Mouse (Mus musculus) forebrain, embryonic 16.5 days (tissue): ENCODE data around the gene Slc22a23. TPM values are rescaled to one million over a fixed set of nuclear protein-coding genes. Genes with fewer than 3 reads are reported as not detected.

Experiments used
- ATAC-seq: fragments of 200-750 bp; cut with Nextera tagmentation; 2 replicates; pipeline ENCODE4 v1.8.0; 2017; ENCODE audit warnings: mild to moderate bottlenecking, moderate library complexity
- H3K27ac ChIP-seq: fragments of 300-500 bp; sonication (generic); 2 replicates; pipeline ENCODE4 v1.5.1; 2014; ENCODE audit warnings: low read length, control low read depth
- H3K27me3 ChIP-seq: fragments of 300-500 bp; sonication (generic); replicated peaks from 2 replicates; pipeline ENCODE4 v1.6.1; 2014; ENCODE audit warnings: low read length; ENCODE audit not compliant: control insufficient read depth, insufficient read depth
- H3K36me3 ChIP-seq: fragments of 300-500 bp; sonication (generic); 2 replicates; pipeline ENCODE4 v1.6.1; 2014; ENCODE audit not compliant: control insufficient read depth, insufficient read depth
- H3K4me1 ChIP-seq: fragments of 300-500 bp; sonication (generic); replicated peaks from 2 replicates; pipeline ENCODE4 v1.6.1; 2014; ENCODE audit warnings: low read length; ENCODE audit not compliant: control insufficient read depth, insufficient read depth
- H3K4me2 ChIP-seq: fragments of 300-500 bp; sonication (generic); 2 replicates; pipeline ENCODE4 v1.6.1; 2014; ENCODE audit warnings: mild to moderate bottlenecking, low read length, control low read depth
- H3K4me3 ChIP-seq: fragments of 300-500 bp; sonication (generic); replicated peaks from 2 replicates; pipeline ENCODE4 v1.5.1; 2014; ENCODE audit warnings: mild to moderate bottlenecking, low read length, control low read depth
- H3K9ac ChIP-seq: fragments of 300-500 bp; sonication (generic); replicated peaks from 2 replicates; pipeline ENCODE4 v1.6.1; 2014; ENCODE audit warnings: low read depth, low read length, control low read depth
- H3K9me3 ChIP-seq: fragments of 300-500 bp; sonication (generic); 2 replicates; pipeline ENCODE4 v1.6.1; 2016; ENCODE audit warnings: low read length; ENCODE audit not compliant: control insufficient read depth
- WGBS: fragments of 180-500 bp; shearing (Covaris S2); extraction: QIAGEN DNeasy Blood & Tissue Kit; methylation state at CpG from one replicate; pipeline ENCODE4 v1.1.7; 2014; 5-methylcytosine and 5-hydroxymethylcytosine counted together
- polyA plus RNA-seq: library from polyadenylated mRNA; unstranded; fragments of >200 nt; fragmentation: Nextera tagmentation; extraction: Ambion mirVana; gene quantifications from 2 replicates; pipeline ENCODE4 v1.2.1, GENCODE M21; 2015

The Slc22a23 gene
- polyA plus RNA-seq, 1 experiment from 2014 or later: 11.2 TPM

- ATAC-seq: no peak
- H3K4me3 ChIP-seq: no peak overlapping the region
- no peaks in the 10 kb centered on the region for H3K9me3 ChIP-seq
- H3K4me2 ChIP-seq: no peak overlapping the region
- peaks cover 16% of the 10 kb centered on the region; the same call in 1 of the 2 replicates for H3K36me3 ChIP-seq
- 56% methylated on average over 4 of the region's 4 CpGs for WGBS
- H3K27me3 ChIP-seq: no peaks in the 10 kb centered on the region
- no peak overlapping the region for H3K27ac ChIP-seq
- no peak overlapping the region for H3K9ac ChIP-seq
- no peaks in the 10 kb centered on the region for H3K4me1 ChIP-seq
Measured at GRCm38 (mm10) chr13:34294212-34294611, 50.8 kb downstream of the Slc22a23 start.

- Histone ChIP-seq H3K4me3 (no peak overlapping the region), H3K4me1 (peaks cover 11% of the 10 kb centered on the region; the same call in 1 of the 2 replicates)
- ATAC-seq: no peak
Measured at GRCm38 (mm10) chr13:34292042-34292441, 52.9 kb downstream of the Slc22a23 start.

GRCm38 (mm10) chr13:34290346-34290745 lies 54.6 kb downstream of the Slc22a23 start:
- no peaks in the 10 kb centered on the region for H3K36me3 ChIP-seq
- WGBS: 93% methylated on average over 1 of the region's 1 CpGs
- H3K27ac ChIP-seq: no peak overlapping the region
- H3K4me1 ChIP-seq: peaks cover 13% of the 10 kb centered on the region; the same call in 1 of the 2 replicates
- H3K4me2 ChIP-seq: no peak overlapping the region
- H3K9ac ChIP-seq: no peak overlapping the region
- no peak for ATAC-seq
- no peaks in the 10 kb centered on the region for H3K27me3 ChIP-seq
- no peaks in the 10 kb centered on the region for H3K9me3 ChIP-seq
- H3K4me3 ChIP-seq: no peak overlapping the region

More at GRCm38 (mm10) chr13:34292042-34292441, 52.9 kb downstream of the Slc22a23 start:
- WGBS: 81% methylated on average over 2 of the region's 2 CpGs
- no peak overlapping the region for H3K9ac ChIP-seq
- H3K4me2 ChIP-seq: no peak overlapping the region
- no peak overlapping the region for H3K27ac ChIP-seq
- 0 out of 2 replicates have a peak, but pooled peaks cover 3% of the 10 kb centered on the region for H3K36me3 ChIP-seq
- no peaks in the 10 kb centered on the region for H3K27me3 ChIP-seq
- H3K9me3 ChIP-seq: no peaks in the 10 kb centered on the region

GRCm38 (mm10) chr13:34289567-34289966 lies 55.4 kb downstream of the Slc22a23 start:
- Histone ChIP-seq H3K4me3 (no peak overlapping the region), H3K27me3 (no peaks in the 10 kb centered on the region), H3K9ac (no peak overlapping the region), H3K9me3 (no peaks in the 10 kb centered on the region), H3K27ac (no peak overlapping the region), H3K4me2 (no peak overlapping the region), H3K36me3 (no peaks in the 10 kb centered on the region), H3K4me1 (peaks cover 13% of the 10 kb centered on the region; the same call in 1 of the 2 replicates)
- no peak for ATAC-seq
- WGBS: 91% methylated on average over 2 of the region's 2 CpGs

- Histone ChIP-seq H3K36me3 (0 out of 2 replicates have a peak, but pooled peaks cover 2% of the 10 kb centered on the region), H3K4me2 (no peak overlapping the region), H3K4me3 (no peak overlapping the region), H3K27ac (peak overlapping the region; percentile 24), H3K9ac (no peak overlapping the region), H3K4me1 (peaks cover 13% of the 10 kb centered on the region; the same call in 1 of the 2 replicates), H3K27me3 (no peaks in the 10 kb centered on the region), H3K9me3 (no peaks in the 10 kb centered on the region)
- 15% methylated on average over 2 of the region's 2 CpGs for WGBS
- no peak for ATAC-seq
Measured at GRCm38 (mm10) chr13:34288129-34288528, 56.9 kb downstream of the Slc22a23 start.

GRCm38 (mm10) chr13:34287601-34288083 lies 57.3 kb downstream of the Slc22a23 start:
- no peak overlapping the region for H3K4me2 ChIP-seq
- WGBS: 2% methylated on average over 9 of the region's 9 CpGs
- ATAC-seq: peak; percentile 86

GRCm38 (mm10) chr13:34281360-34281759 lies 63.6 kb downstream of the Slc22a23 start:
- H3K4me3 ChIP-seq: no peak overlapping the region
- 93% methylated on average over 6 of the region's 6 CpGs for WGBS
- ATAC-seq: no peak
- H3K9me3 ChIP-seq: no peaks in the 10 kb centered on the region
- no peak overlapping the region for H3K4me2 ChIP-seq
- no peaks in the 10 kb centered on the region; the same call in 1 of the 2 replicates for H3K4me1 ChIP-seq
- H3K36me3 ChIP-seq: peaks cover 3% of the 10 kb centered on the region; the same call in 1 of the 2 replicates
- H3K27ac ChIP-seq: no peak overlapping the region
- no peaks in the 10 kb centered on the region for H3K27me3 ChIP-seq
- no peak overlapping the region for H3K9ac ChIP-seq

More at GRCm38 (mm10) chr13:34287601-34288083, 57.3 kb downstream of the Slc22a23 start:
- H3K27me3 ChIP-seq: no peaks in the 10 kb centered on the region
- H3K4me3 ChIP-seq: no peak overlapping the region
- H3K9ac ChIP-seq: no peak overlapping the region
- no peaks in the 10 kb centered on the region for H3K9me3 ChIP-seq
- H3K27ac ChIP-seq: peak overlapping the region; percentile 49; the same call in 1 of the 2 replicates
- H3K36me3 ChIP-seq: 0 out of 2 replicates have a peak, but pooled peaks cover 2% of the 10 kb centered on the region
- H3K4me1 ChIP-seq: peaks cover 13% of the 10 kb centered on the region; the same call in 1 of the 2 replicates

- peak; percentile 50 for ATAC-seq
- Histone ChIP-seq H3K4me1 (no peaks in the 10 kb centered on the region; the same call in 1 of the 2 replicates), H3K36me3 (peaks cover 4% of the 10 kb centered on the region; the same call in 1 of the 2 replicates), H3K27ac (no peak overlapping the region), H3K9ac (no peak overlapping the region), H3K9me3 (no peaks in the 10 kb centered on the region), H3K4me2 (no peak overlapping the region), H3K27me3 (no peaks in the 10 kb centered on the region), H3K4me3 (no peak overlapping the region)
- WGBS: 69% methylated on average over 5 of the region's 5 CpGs
Measured at GRCm38 (mm10) chr13:34278759-34279270, 66.2 kb downstream of the Slc22a23 start.

- Histone ChIP-seq H3K27ac (no peak overlapping the region), H3K27me3 (no peaks in the 10 kb centered on the region), H3K4me1 (no peaks in the 10 kb centered on the region; the same call in 1 of the 2 replicates), H3K4me2 (no peak overlapping the region), H3K9me3 (no peaks in the 10 kb centered on the region), H3K4me3 (no peak overlapping the region), H3K9ac (no peak overlapping the region), H3K36me3 (peaks cover 4% of the 10 kb centered on the region; the same call in 1 of the 2 replicates)
- no peak for ATAC-seq
- 42% methylated on average over 6 of the region's 6 CpGs for WGBS
Measured at GRCm38 (mm10) chr13:34278288-34278701, 66.7 kb downstream of the Slc22a23 start.
